Mouse (Mus musculus) brain, adult 2 months (tissue): ENCODE data around the gene Trappc6b.
"Not testable (repeated sequence)": the region's sequence is repeated elsewhere in the genome, so short reads cannot be mapped to it uniquely, and the experiment has no call there.

Source experiments
- DNase-seq: peaks from one replicate; pipeline ENCODE4 v3.0.0; 2011; ENCODE audit warnings: low read depth, low spot score

Trappc6b gene

GRCm38 (mm10) chr12:59060993-59061595, at the start of gene Trappc6b:
Trappc6b (minus strand) TSS chr12:59061472.
- DNase-seq, result peak; percentile 90

GRCm38 (mm10) chr12:59107926-59108325, 46.7 kb upstream of the Trappc6b start:
- DNase-seq, result no peak

- DNase-seq, result no peak
Observed at GRCm38 (mm10) chr12:59106491-59106890, 45.2 kb upstream of the Trappc6b start.

GRCm38 (mm10) chr12:59105914-59106313, 44.6 kb upstream of the Trappc6b start:
- DNase-seq, result no peak

DNA sequence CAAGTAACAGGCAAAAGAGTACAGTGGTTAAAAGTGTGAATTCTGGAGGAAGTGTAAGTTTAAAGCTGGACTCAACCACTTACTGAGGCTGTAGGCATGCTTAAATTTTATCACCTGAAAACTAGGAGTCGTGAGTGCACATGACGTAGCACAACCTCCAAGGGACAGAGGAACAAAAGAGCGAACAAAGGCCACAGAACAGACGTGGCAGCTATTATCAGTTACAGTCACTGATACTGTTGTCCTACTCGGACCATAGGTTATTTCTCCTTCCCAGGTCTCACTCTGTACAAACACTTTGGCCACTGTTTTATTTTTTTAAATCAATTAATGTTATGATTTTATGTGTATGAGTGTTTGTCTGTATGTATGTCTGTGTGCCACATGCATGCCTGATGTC, 43.5 kb upstream of the Trappc6b start:
- DNase-seq, result no peak

DNA sequence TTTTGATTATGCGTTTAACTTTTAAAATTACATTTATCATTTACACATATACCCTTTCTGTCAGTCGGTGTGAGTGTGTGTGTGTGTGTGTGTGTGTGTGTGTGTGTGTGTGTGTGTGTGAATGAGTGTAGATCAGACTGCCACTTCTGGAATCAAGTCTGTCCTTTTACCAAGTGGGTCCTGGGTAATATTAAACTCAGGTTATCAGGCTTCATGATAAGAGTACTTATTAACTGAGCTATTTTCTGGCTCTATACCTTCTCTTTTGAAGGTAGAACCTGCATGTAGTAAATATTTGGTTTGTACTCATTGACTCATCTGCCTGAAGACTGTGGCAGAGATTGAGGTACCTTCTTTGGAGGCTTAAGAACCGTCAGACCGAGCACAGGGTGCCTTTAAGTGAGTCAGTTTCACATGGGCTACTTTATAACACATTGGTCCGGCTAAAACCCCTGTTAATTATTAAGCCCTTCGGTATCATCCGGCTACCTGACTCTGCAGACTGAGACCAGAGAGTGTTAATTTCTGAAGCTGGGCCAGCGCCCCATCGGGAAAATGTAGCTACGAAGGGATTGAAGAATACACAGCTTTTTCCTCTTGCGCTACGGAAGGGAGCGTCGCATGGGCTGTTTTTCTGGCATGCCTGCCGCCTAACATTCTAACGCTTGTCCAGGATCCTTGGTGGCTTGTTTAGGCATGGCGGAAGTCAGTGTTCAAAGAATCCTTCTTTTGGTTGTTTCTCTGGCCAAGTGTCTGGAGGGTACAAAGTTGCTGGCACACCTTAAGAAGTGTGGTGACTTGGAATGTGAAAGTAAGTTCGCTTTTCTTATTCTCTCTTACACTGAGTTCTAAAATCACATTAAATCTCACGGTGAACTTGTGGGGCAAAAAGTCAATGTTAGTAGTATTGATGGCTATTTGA, 34.1 kb upstream of the Trappc6b start, which contains the start of gene Mia2:
Mia2 (plus strand) TSS at position 696 of the 922 bp plus-strand sequence.
- no peak for DNase-seq

DNA sequence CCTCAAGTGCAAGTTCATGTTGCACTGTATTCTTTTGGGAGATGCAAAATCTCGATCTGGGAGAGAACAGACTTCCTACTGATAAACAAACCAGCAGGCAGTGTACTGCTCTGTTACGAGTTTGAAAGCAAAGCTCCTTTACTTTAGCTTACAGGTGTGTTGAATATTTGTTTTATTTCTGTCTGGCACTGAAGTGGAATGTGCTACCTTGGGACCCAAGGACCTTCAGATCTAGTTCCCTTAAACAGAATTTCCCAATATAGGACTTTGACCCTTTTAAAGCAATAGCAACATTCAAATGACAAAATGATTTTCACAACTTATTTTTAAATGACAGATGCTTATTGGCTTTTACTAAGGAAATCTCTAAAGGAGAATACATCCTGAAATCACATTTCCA, 32.3 kb upstream of the Trappc6b start:
- no peak for DNase-seq

- DNase-seq, result no peak
Observed at GRCm38 (mm10) chr12:59086171-59086570, 24.9 kb upstream of the Trappc6b start.

- DNase-seq, result no peak
Observed at GRCm38 (mm10) chr12:59084446-59084845, 23.2 kb upstream of the Trappc6b start.

DNA sequence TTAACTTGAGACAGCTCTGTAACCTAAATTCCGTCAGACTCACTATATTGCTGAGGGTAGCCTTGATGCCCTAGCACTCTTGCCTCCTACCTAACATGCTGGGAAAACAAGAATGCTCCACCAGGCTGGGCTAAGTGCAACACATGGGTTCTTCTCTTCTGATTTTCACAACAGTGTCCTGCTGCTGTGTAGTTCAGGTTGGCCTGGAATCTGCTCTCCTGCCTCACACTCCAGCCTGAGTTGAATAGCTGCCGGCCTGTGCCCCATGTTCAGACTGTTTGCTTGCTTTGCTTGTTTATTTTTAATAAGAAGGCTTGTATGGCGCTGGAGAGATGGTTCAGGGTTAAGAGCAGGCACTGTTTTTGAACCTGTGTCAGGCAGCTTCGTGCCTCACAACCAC, 19.2 kb upstream of the Trappc6b start:
- no peak for DNase-seq

GRCm38 (mm10) chr12:59077883-59078282, 16.6 kb upstream of the Trappc6b start:
- no peak for DNase-seq

DNA sequence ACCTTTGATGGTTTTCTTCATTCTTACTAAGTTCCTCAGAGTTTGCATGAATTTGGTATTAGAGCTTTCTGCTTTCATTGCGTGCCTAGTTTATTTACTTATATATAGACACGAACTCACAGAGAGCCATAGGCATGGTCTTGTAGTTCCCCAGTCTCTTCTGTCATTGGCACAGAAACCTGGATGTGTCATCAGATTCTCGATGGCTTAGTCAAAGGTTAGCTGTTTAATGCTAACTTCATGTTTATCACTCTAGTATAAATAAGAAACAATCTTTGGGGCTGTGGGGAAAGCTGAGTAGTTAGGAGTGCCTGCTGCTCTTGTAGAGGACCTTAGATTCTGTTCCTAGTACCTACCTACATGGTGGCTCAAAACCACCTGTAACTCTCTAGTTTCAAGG, 15.7 kb upstream of the Trappc6b start:
- no peak for DNase-seq

- peak; percentile 48 for DNase-seq
Observed at GRCm38 (mm10) chr12:59074052-59074451, 12.8 kb upstream of the Trappc6b start.

- DNase-seq, result peak; percentile 53
Observed at GRCm38 (mm10) chr12:59072286-59072685, 11.0 kb upstream of the Trappc6b start.

GRCm38 (mm10) chr12:59068791-59069190, 7.5 kb upstream of the Trappc6b start:
- no peak for DNase-seq

DNA sequence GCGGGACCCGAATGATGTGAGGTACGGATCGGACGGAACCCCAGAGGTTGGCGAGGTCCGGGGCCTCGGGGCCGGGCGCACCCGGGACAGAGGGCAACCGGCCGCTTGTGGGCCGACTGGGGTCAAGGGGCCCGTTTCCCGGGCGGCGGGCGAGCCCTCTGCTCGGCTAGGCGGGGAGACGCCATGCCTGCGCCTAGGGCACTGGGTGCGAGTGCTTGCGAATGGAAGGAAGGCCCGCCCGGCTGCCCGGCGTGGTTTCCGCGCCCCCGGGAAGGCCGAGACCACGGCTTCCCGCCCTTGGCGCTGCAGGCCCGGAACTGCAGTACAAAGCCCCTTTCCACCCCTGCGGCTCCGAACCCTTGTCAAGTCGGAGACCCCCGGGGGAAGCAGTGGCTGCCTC, 5.8 kb upstream of the Trappc6b start:
- peak; percentile 13 for DNase-seq

- DNase-seq, result peak; percentile 99
Observed at GRCm38 (mm10) chr12:59066448-59067077, 5.3 kb upstream of the Trappc6b start, which contains the start of gene Pnn. Pnn (plus strand) TSS chr12:59066884.

DNA sequence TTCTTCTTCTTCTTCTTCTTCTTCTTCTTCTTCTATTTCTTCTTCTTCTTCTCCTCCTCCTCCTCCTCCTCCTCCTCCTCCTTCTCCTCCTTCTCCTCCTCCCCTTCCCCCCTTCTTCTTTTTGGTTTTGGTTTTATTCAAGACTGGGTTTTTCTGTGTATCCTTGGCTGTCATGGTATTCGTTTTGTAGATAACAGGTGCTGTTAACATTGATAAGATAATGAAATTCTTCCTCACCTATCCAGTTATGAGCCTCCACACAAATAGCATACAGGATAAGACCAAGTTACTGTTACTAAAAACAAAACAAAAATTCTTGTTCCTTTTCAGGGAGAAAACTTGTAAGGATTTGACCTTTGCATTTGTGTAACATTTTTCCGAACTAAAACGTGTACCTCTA, 4.5 kb upstream of the Trappc6b start:
- DNase-seq, result no peak

- DNase-seq, result no peak
Observed at GRCm38 (mm10) chr12:59064837-59065236, 3.6 kb upstream of the Trappc6b start.

DNA sequence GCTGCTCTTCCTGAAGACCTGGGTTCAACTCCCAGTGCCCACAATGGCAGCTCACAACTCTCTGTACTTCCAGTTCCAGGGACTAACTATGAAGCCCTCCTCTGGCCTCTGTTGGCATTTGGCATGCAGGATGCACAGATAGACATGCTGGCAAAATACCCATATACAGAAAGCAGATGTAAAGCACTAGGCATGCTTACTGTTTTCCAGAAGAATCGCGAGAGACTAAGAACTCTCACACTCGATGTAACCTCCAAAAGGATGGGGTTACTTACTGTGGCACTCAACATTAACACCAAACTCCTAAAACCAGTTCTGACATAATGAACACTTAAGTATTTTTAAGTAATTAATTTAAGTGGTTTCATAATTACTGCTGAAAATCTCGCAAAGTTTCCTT, 950 bp downstream of the Trappc6b start:
- no peak for DNase-seq

DNA sequence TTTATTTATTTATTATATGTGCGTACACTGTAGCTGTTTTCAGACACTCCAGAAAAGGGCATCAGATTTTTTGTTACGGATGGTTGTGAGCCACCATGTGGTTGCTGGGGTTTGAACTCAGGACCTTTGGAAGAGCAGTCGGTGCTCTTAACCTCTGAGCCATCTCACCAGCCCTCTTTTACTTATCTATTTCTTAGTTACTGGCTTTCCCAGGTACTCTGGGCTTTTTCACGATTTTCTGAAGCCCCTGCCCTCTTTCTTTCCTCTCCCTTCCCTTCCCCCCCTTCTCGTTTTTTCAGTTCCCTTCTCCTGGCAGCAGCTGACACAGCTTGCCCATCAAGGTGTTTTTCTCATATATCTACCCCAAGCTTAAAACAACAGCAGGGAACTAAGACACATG, 3.0 kb downstream of the Trappc6b start:
- not testable (repeated sequence) for DNase-seq

DNA sequence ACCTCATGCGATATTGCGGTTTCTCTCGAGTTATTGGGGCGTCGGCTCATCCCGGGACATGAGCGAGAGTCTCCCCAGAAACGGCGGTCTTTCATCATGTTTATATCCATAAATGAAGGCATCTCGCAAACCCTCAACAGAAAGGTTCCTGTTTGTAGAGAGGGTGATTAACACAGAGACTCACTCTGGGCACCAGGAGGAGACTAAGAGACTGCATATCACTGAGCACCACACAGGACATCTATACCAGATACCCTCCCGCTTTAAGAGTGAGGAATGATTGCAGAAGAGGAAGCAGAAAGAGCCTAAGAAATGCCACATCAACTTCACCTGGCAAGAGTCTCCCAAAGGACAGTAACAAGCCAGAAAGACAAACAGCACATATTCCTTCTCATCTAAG, 5.0 kb downstream of the Trappc6b start:
- DNase-seq, result no peak
